Mouse (Mus musculus) liver, adult 2 months (tissue): Measurements from ENCODE around the gene Arl6ip1.

ENCODE experiments used
- CTCF ChIP-seq: fragments of 200-500 bp; IDR thresholded peaks from 2 replicates; pipeline ENCODE4 v1.5.1; 2011; ENCODE audit warnings: low read depth, low read length, control low read depth
- POLR2A ChIP-seq: fragments of 200-500 bp; IDR thresholded peaks from 2 replicates; pipeline ENCODE4 v1.6.1; 2011; ENCODE audit warnings: low read length, control low read depth; ENCODE audit not compliant: insufficient read depth; ENCODE audit errors: extremely low read depth

DNA sequence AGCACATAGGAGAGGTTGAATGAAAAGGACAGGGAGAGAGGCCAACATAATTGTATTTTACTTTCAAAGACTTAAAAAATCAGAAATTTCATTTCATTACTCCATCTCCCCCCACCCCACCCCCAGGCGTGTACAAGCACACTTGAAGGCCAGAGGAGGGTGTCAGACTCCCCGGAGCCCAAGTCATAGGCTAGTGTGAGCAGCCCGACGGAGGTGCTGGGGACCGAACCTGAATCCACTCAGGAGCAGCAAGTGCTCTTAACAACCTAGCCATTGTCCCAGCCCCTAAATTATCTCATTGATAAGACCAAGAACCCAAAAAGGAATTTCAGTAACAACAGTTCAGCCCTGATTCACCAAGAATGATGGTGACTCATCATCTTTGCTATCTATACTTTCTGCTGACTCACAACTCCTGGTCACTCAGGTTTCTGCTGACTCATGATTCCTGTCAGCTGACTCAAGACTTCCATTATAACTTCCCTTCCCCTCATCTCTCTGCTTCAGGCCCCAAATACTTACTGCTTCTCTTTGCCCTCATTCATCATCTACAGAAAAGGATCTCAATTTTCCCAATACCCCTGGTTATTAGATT, 24.9 kb downstream of the Arl6ip1 start:
- TF ChIP-seq CTCF (no peak), POLR2A (no peak)
